Mouse (Mus musculus): Measurements from ENCODE around the gene Ovca2.

Ovca2 gene

GRCm38 (mm10) chr11:75178672-75179208 is at the start of gene Ovca2:
Ovca2 (minus strand) TSS chr11:75178835.
- DNase-seq (ENCODE audit: low read depth, low spot score): no peak

- DNase-seq (ENCODE audit: low read depth, low spot score): no peak
Observed at GRCm38 (mm10) chr11:75227632-75228031, 49.0 kb upstream of the Ovca2 start.

GRCm38 (mm10) chr11:75224835-75225234 is 46.2 kb upstream of the Ovca2 start:
- DNase-seq (ENCODE audit: low read depth, low spot score): no peak

- no peak for DNase-seq (ENCODE audit: low read depth, low spot score)
Observed at GRCm38 (mm10) chr11:75224062-75224461, 45.4 kb upstream of the Ovca2 start.

DNA sequence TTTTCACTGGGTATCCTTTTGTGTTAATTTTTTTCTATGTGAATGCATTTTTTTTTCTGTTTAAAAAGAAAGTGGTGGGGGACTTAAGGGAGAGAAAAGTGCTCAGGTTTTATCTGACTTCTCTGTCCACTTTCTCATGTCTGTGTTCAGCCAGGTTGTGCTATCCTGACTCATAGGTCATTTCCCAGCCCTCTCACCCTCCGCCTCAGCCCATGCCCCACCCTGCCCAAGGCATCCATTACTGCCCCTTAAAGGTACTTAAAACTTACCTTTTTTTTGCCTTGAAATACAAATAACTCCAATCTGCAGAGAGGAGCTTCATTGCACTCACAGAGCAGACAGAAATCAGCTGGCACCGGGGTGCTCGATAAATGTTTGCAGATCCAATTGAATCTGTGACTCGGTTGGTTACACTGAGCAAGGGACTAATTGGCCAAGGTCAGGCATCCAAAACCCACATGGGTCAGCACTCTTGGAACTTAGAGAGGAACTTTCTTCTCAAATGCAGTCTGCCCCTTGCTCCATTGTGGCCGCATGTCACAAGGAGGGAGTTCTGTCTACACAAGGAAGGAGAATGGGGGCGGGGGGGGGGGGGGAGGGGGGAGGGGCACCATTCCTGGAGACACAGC is 42.0 kb upstream of the Ovca2 start:
- no peak for DNase-seq (ENCODE audit: low read depth, low spot score)

DNA sequence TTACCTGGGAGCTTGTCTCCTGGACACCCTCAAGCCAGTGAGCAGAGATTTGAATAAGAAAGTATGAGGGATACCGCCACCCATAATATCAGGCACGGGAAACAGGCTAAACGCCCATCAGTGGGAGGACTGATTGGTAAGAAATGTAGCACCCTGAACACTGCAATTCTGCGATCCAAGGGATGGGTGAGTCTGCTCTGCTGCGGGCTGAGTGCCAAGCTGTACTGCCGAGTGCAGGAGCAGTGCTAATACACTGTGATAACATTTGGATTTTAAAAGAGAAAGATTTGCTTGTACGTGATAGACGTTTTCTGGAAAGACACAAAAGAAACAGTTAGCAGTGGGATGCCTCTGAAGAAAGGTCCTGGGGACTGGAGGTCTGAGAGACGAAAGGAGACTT is 41.5 kb upstream of the Ovca2 start:
- no peak for DNase-seq (ENCODE audit: low read depth, low spot score)

DNA sequence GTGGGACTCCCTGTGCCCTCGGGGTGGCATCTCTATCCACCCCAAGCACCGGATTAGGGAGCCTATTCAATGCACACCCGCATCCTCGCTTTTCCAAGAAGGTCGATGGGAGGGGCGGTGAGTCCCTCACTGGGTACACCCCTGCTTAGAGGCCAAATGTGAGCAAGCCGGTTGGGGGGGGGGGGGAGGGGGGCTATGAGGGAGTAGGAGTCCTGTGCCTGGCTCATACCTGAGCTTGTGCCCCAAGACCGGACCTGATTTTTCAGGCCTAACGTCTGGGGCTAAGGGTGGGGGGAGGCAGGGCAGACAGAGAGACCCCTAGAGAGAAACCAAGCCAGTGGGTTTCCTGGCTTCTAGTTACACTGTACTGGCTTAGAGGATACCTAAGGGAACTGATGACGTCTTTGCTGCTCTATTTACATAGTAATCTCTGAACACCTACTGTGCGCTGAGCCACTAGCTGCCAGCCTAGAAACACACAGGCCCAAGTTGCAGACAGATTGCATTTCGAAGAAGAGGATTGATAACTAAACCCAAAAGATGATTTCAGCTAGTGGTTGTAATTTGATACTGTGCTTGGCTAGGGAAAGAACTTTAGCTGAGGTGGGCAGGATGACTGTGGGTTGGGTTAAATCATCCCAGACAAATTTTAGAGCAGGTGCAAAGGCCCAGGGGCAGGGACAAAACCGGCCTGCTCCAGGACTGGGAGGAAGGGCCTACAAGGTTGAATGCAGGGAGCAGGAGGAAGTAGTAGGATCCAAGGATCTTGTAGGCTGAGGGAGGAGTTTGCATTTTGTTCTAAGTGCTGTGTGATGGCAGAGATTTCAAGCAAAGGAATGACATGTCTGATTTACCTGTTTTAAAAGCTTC is 35.7 kb upstream of the Ovca2 start:
- DNase-seq (ENCODE audit: low read depth, low spot score): no peak

GRCm38 (mm10) chr11:75213372-75214080 is 34.9 kb upstream of the Ovca2 start:
- DNase-seq (ENCODE audit: low read depth, low spot score): no peak

DNA sequence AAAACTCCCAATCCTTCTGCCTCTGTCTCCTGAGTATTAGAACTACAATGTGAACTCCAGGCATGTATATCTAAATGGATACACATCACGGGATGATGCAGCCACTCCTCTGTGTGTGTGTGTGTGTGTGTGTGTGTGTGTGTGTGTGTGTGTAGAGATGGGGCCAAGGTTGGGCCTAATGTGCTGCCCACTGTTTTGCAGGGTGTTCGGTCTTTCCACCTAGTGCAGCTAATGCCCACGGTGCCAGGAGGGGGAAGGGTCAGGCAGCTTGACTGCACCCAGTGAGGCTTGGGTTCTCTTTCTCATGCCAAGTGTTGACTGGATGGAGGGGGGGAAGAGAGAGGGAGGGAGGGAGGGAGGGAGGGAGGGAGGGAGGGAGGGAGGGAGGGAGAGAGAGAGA is 34.2 kb upstream of the Ovca2 start:
- DNase-seq (ENCODE audit: low read depth, low spot score): no peak

DNA sequence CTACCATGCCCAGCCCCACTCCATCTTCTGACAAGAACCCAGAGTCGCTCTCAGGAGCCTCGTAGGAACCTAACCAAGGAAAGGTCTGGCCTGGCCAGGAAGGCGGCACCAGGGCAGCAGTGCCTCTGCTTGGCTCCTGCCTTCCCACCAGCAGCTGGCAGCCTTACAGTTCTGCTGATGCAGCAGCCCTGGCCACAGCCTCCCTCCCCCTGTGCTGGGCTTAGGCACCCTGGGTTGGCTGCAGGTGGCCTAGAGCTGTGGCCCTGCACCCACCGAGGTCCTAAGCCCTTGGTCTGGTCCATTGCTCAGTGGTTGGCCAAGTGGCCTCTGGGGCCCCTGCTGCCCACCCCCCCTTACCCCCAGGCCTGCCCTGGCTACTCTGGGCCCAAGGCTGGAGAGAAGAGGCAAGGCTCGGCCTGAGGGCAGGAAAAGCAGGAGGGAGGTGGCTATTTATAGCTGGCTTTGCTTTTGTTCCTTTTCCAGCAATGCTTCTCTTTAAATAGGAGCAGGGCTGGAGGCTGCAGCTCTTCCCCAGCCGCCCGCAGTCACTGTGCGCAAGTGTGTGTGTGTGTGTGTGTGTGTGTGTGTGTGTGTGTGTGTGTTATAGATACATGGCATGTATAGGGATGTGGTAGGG is 33.5 kb upstream of the Ovca2 start:
- DNase-seq (ENCODE audit: low read depth, low spot score): no peak

GRCm38 (mm10) chr11:75210755-75211154 is 32.1 kb upstream of the Ovca2 start:
- no peak for DNase-seq (ENCODE audit: low read depth, low spot score)

- no peak for DNase-seq (ENCODE audit: low read depth, low spot score)
Observed at GRCm38 (mm10) chr11:75210093-75210492, 31.5 kb upstream of the Ovca2 start.

DNA sequence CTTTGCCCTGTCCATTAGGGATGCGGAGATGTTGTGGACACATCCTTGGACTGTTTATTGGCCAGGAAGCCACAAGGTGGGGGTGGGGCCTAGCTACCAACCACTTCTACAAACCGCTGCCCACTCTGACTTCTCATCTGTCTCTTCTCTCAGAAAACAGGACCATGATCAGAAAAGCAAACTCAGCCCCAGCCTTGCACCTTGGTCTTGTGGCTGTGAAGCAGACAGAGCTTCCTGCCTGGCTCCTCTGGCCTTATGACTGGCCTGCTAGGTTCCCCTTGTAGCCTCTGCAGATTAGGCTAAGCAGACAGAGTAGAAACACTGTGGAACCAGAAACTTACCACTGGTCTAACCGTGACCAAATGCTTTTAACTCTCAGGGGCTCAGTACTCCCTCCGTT is 30.7 kb upstream of the Ovca2 start:
- DNase-seq (ENCODE audit: low read depth, low spot score): no peak

DNA sequence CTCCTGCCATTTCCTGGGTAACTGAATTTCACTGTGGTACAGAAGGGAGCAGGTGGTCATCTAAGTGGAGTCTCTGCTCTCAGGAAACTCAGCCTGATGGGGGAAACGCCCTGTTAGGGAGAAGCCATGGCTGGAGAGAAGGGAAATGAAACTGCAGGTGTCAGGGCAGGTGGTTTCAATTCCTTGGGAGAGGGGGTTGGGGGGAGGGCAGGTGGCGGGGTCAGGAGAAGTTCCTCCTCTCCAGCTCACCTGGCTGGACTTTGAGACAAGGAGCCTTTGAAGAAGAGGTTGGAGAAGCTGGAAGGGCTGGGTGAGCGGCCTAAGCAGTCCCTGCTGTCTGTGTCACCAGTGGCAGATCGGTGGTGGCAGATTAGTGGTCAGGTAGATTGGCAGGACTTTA is 27.7 kb upstream of the Ovca2 start:
- DNase-seq (ENCODE audit: low read depth, low spot score): no peak

DNA sequence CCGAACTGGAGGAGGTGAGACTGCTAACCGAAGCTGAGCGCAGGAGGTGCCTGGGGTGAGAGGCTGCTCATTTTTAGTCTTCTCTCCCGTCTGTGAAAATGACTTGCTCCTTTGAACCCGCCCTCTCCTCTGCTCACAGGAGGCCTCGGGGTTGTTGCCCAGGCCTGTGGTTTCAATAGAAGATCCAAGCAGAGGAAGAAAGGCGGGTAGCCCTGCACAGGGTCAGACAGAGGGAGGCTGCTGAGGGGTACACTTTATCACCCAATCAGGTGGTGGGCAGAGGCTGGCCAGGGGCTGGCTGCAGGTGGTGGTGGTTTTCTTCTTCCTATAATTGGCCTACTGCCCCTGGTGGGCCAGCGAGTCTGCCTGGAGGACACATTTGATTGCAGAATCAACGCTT is 25.8 kb upstream of the Ovca2 start:
- no peak for DNase-seq (ENCODE audit: low read depth, low spot score)

DNA sequence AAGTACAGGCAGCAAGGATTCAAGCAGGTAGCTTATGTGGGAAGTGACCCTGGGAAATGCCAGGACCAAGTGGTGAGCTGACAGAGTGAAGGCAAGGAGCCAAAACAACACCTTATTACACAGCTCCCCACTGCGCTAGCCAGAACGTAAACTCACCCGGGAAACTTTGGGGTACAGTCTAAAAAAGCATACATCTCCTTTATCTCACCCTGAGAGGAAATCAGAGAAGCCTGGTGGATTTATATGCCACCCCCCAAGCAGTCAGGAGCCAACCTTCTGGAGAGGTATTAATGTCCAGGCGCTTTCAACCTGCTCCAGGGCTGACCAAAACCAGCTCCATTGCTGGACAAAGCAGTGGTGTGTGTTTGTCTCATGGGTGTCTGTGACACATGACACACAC is 25.3 kb upstream of the Ovca2 start:
- DNase-seq (ENCODE audit: low read depth, low spot score): no peak

GRCm38 (mm10) chr11:75201721-75202120 is 23.1 kb upstream of the Ovca2 start:
- DNase-seq (ENCODE audit: low read depth, low spot score): no peak

DNA sequence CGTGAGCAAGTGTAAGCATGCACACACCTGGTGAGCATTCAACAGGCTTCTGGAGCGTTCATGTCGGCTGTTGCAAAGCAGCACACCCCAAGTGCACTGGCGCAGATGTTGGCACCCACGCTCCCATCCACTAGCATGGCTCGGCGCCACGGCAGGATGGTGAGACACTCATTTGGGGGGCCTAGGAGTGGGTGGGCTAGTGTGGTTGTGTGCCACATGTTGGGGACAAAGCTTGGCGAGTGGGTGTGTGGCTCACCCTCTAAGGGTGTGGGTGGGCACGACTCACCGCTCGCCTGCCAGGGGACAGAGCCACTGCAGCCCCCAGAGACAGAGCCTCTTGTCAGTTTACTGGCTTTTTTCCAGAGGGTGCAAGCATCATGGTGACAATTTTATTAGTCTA is 22.3 kb upstream of the Ovca2 start:
- no peak for DNase-seq (ENCODE audit: low read depth, low spot score)

DNA sequence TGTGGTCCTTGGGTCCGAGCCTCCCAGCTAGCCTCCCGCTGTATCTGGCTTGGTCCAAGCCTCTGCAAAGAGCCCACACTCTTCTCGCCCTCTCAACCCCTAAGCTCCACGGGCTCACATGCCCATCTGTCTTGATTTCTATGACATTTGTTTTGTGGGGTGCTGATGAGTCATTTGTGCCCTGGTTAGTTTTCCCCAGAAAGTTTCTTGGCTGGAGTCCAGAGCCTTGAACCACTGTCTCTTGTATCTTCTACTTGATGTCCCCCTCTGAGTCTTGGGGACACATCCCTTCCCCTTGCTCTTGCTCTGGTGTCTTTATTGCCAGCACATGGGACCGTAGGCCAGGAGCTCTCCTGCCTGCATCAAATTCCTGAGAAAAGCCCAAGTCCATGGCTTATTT is 21.3 kb upstream of the Ovca2 start:
- no peak for DNase-seq (ENCODE audit: low read depth, low spot score)

- DNase-seq (ENCODE audit: low read depth, low spot score): no peak
Observed at GRCm38 (mm10) chr11:75198792-75199191, 20.2 kb upstream of the Ovca2 start.

- DNase-seq (ENCODE audit: low read depth, low spot score): no peak
Observed at GRCm38 (mm10) chr11:75197956-75198355, 19.3 kb upstream of the Ovca2 start.

DNA sequence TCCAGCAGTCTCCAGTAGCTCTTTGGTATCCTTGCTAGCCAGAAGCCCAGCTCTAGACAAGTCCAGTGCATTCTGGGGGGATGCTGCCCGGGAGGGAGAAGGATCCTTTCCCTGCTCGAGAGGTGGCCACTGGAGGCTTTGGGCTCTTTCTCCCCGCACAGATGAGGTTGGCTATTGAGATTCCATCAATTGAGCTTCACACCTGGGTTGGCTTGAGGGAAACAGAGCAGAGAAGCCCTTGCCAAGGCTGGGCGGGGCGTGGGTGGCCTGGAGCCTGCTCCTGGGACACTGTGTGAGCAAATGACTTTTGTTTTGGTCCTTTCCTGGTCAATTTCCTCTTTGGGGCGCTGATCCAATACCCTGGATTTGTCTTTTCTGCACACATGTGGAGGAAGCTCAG is 17.5 kb upstream of the Ovca2 start:
- DNase-seq (ENCODE audit: low read depth, low spot score): no peak
